Mouse (Mus musculus): Measurements from ENCODE around the gene Nucb2. TPM values are rescaled to one million over a fixed set of nuclear protein-coding genes. Genes with fewer than 3 reads are reported as not detected.

The Nucb2 gene
- polyA plus RNA-seq, 1 experiment from 2014 or later: 20.2 TPM

GRCm38 (mm10) chr7:116530470-116530869, 26.3 kb downstream of the Nucb2 start:
- H3K9me3 ChIP-seq: no peaks in the 10 kb centered on the region
- H3K4me2 ChIP-seq: no peak overlapping the region
- no peaks in the 10 kb centered on the region for H3K4me1 ChIP-seq (replicated peaks)
- no peak for ATAC-seq (ENCODE audit: low read depth)
- no peak overlapping the region for H3K9ac ChIP-seq
- H3K27ac ChIP-seq (replicated peaks): no peak overlapping the region
- no peaks in the 10 kb centered on the region for H3K27me3 ChIP-seq
- peaks cover 63% of the 10 kb centered on the region for H3K36me3 ChIP-seq
- 91% methylated on average over 5 of the region's 5 CpGs for WGBS
- no peak overlapping the region for H3K4me3 ChIP-seq

DNA sequence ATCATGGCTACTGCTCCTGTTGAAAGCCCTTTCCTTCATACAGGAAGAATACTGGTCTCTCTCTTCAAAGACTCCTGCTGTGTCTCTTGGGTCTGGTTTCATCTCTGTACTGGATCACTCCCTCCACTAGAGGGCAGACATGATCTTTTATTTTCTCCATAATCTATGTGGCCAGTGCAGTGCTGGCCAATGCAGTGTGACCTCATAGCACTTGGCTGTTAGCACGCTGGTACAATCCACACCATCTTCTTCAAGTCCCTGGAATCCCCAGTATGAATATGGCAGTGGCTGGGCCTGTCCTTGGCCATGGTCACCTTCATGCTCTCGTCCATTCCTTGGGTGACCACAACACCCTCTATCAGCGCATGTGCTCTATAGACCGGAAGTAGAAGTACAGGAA, 27.1 kb downstream of the Nucb2 start:
- no peaks in the 10 kb centered on the region for H3K9me3 ChIP-seq
- H3K36me3 ChIP-seq: peaks cover 63% of the 10 kb centered on the region
- H3K4me2 ChIP-seq: no peak overlapping the region
- 78% methylated on average over 4 of the region's 4 CpGs for WGBS
- no peaks in the 10 kb centered on the region for H3K4me1 ChIP-seq (replicated peaks)
- H3K9ac ChIP-seq: no peak overlapping the region
- no peak overlapping the region for H3K4me3 ChIP-seq
- H3K27ac ChIP-seq (replicated peaks): no peak overlapping the region
- ATAC-seq (ENCODE audit: low read depth): peak; percentile 74
- H3K27me3 ChIP-seq: no peaks in the 10 kb centered on the region

DNA sequence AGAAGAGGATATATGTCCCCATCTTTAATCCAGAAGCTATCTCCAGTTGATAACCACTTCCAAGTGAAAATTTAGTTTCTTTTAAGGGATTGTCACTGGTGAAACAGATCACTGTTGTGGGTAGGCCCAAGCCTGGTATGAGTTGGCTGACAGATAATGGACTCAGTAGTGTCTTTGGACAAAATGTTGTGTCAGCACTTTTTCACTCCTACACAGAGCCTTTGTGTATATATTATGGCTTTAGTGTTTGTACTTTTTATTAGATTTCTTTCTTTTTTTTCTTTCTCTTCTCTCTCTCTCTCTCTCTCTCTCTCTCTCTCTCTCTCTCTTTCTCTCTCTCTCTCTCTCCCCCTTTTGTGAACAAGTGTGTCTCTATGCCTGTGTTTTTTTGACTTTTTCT, 52.7 kb downstream of the Nucb2 start:
- H3K4me2 ChIP-seq: no peak overlapping the region
- no peak overlapping the region for H3K27ac ChIP-seq (replicated peaks)
- H3K27me3 ChIP-seq: no peaks in the 10 kb centered on the region
- H3K9ac ChIP-seq: no peak overlapping the region
- no peak overlapping the region for H3K4me3 ChIP-seq
- no peak for ATAC-seq (ENCODE audit: low read depth)
- no peaks in the 10 kb centered on the region for H3K36me3 ChIP-seq
- H3K4me1 ChIP-seq (replicated peaks): no peaks in the 10 kb centered on the region
- H3K9me3 ChIP-seq: no peaks in the 10 kb centered on the region

DNA sequence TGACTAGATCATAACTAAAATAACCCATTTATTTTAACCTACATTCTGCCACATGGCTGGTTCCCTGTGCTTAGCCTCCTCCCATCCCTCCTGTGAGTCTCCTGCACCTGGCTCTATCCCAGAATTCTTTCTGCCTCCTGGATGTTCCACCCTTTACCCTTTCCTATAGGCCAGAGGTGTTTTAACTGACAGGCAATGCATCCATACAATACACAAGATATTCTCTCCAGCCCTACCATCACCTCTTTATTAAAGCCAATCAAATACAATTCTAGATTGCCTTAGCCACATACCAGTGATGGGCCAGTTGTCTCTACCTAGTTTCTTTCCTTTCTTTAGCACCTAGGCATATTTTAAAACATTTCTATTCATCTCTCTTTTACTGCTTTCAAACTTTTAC, 70.4 kb downstream of the Nucb2 start:
- no peak overlapping the region for H3K4me3 ChIP-seq
- no peaks in the 10 kb centered on the region for H3K9me3 ChIP-seq
- H3K27ac ChIP-seq (replicated peaks): no peak overlapping the region
- H3K36me3 ChIP-seq: no peaks in the 10 kb centered on the region
- no peak overlapping the region for H3K4me2 ChIP-seq
- ATAC-seq (ENCODE audit: low read depth): no peak
- H3K27me3 ChIP-seq: no peaks in the 10 kb centered on the region
- no peaks in the 10 kb centered on the region for H3K4me1 ChIP-seq (replicated peaks)
- H3K9ac ChIP-seq: no peak overlapping the region

Other genes starting within 250 kb of the Nucb2 start
- gene Plekha7, start 196.0 kb upstream of the Nucb2 start, polyA plus RNA-seq (2015; fragmentation: Nextera tagmentation; extraction: Ambion mirVana): 6.7 and 7.9 TPM in 2 replicates
- gene Rps13, start 170.2 kb upstream of the Nucb2 start, polyA plus RNA-seq (2015; fragmentation: Nextera tagmentation; extraction: Ambion mirVana): 578 and 606 TPM in 2 replicates
- gene Pik3c2a, start 60.9 kb upstream of the Nucb2 start, polyA plus RNA-seq (2015; fragmentation: Nextera tagmentation; extraction: Ambion mirVana): 17.3 TPM in 2 replicates

Measured in neural tube, embryonic 13.5 days (tissue).